Mouse (Mus musculus) heart, embryonic 12.5 days (tissue): ENCODE data around the gene Nipbl. TPM values are rescaled to one million over a fixed set of nuclear protein-coding genes. Genes with fewer than 3 reads are reported as not detected.

ENCODE experiments used
- ATAC-seq: fragments of 200-750 bp; cut with Nextera tagmentation; 2 replicates; pipeline ENCODE4 v1.8.0; 2017; ENCODE audit warnings: moderate TSS enrichment, moderate library complexity; ENCODE audit not compliant: insufficient number of reproducible peaks, low FRiP score
- H3K27ac ChIP-seq: fragments of 300-500 bp; sonication (generic); 2 replicates; pipeline ENCODE4 v1.5.1; 2016; ENCODE audit warnings: mild to moderate bottlenecking, moderate library complexity; ENCODE audit not compliant: poor library complexity, severe bottlenecking
- H3K27me3 ChIP-seq: fragments of 300-500 bp; sonication (generic); replicated peaks from 2 replicates; pipeline ENCODE4 v1.6.1; 2016; ENCODE audit warnings: mild to moderate bottlenecking, moderate library complexity
- H3K36me3 ChIP-seq: fragments of 300-500 bp; sonication (generic); 2 replicates; pipeline ENCODE4 v1.6.1; 2016; ENCODE audit warnings: mild to moderate bottlenecking, moderate library complexity
- H3K4me1 ChIP-seq: fragments of 300-500 bp; sonication (generic); replicated peaks from 2 replicates; pipeline ENCODE4 v1.6.1; 2016; ENCODE audit warnings: mild to moderate bottlenecking
- H3K4me2 ChIP-seq: fragments of 300-500 bp; sonication (generic); 2 replicates; pipeline ENCODE4 v1.6.1; 2016; ENCODE audit warnings: mild to moderate bottlenecking, moderate library complexity
- H3K4me3 ChIP-seq: fragments of 300-500 bp; sonication (generic); 2 replicates; pipeline ENCODE4 v1.5.1; 2016; ENCODE audit warnings: mild to moderate bottlenecking
- H3K9ac ChIP-seq: fragments of 300-500 bp; sonication (generic); 2 replicates; pipeline ENCODE4 v1.6.1; 2016; ENCODE audit warnings: mild to moderate bottlenecking, moderate library complexity
- H3K9me3 ChIP-seq: fragments of 300-500 bp; sonication (generic); replicated peaks from 2 replicates; pipeline ENCODE4 v1.6.1; 2016; ENCODE audit warnings: mild to moderate bottlenecking, moderate library complexity
- WGBS: fragments of 180-500 bp; shearing (Covaris S2); methylation state at CpG from one replicate; pipeline ENCODE4 v1.1.7; 2016; 5-methylcytosine and 5-hydroxymethylcytosine counted together
- polyA plus RNA-seq: library from polyadenylated mRNA; unstranded; fragments of >200 nt; fragmentation: Nextera tagmentation; extraction: Ambion mirVana; gene quantifications from 2 replicates; pipeline ENCODE4 v1.2.1, GENCODE M21; 2016

The Nipbl gene
- polyA plus RNA-seq, 1 experiment from 2014 or later, result 13.6 TPM

GRCm38 (mm10) chr15:8416500-8417138, 27.6 kb downstream of the Nipbl start:
- no peak overlapping the region for H3K27ac ChIP-seq
- H3K36me3 ChIP-seq, result no peaks in the 10 kb centered on the region
- H3K9ac ChIP-seq, result no peak overlapping the region
- H3K27me3 ChIP-seq, result no peaks in the 10 kb centered on the region
- ATAC-seq, result no peak
- peaks cover 18% of the 10 kb centered on the region for H3K4me1 ChIP-seq
- no peak overlapping the region for H3K4me2 ChIP-seq
- H3K4me3 ChIP-seq, result no peak overlapping the region
- no peaks in the 10 kb centered on the region for H3K9me3 ChIP-seq
- WGBS, result 66% methylated on average over 4 of the region's 4 CpGs

DNA sequence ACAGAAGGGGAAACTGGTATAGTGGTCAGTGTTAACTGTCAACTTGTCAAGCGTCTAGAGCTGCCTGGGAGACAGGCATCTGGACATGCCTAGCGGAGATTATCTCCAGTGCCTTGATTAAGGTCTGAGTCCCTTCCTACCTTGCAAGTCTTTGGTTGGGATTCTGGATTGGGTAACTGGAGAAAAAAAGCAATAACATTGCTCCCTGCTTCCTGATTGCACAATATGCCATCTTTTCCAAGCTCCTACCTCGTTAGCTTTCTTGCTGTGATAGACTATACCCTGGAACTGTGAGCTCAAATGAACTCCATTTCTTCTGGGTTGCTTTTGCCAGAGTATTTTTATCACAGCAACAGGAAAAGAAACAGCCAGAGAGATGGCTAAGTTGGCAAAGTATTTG, 30.9 kb downstream of the Nipbl start:
- Histone ChIP-seq H3K4me1 (peaks cover 15% of the 10 kb centered on the region), H3K36me3 (no peaks in the 10 kb centered on the region), H3K27ac (no peak overlapping the region), H3K27me3 (no peaks in the 10 kb centered on the region), H3K9ac (no peak overlapping the region), H3K4me3 (no peak overlapping the region), H3K4me2 (no peak overlapping the region), H3K9me3 (no peaks in the 10 kb centered on the region)
- ATAC-seq, result no peak
- WGBS, result 37% methylated on average over 3 of the region's 3 CpGs

GRCm38 (mm10) chr15:8411873-8412272, 32.4 kb downstream of the Nipbl start:
- Histone ChIP-seq H3K36me3 (no peaks in the 10 kb centered on the region), H3K4me2 (no peak overlapping the region), H3K4me1 (peaks cover 13% of the 10 kb centered on the region), H3K27me3 (no peaks in the 10 kb centered on the region), H3K27ac (no peak overlapping the region), H3K9me3 (no peaks in the 10 kb centered on the region), H3K9ac (no peak overlapping the region), H3K4me3 (no peak overlapping the region)
- 51% methylated on average over 1 of the region's 1 CpGs for WGBS
- ATAC-seq, result no peak

- 7% methylated on average over 1 of the region's 1 CpGs for WGBS
These were observed 33.0 kb downstream of the Nipbl start for GRCm38 (mm10) chr15:8411168-8411837.

DNA sequence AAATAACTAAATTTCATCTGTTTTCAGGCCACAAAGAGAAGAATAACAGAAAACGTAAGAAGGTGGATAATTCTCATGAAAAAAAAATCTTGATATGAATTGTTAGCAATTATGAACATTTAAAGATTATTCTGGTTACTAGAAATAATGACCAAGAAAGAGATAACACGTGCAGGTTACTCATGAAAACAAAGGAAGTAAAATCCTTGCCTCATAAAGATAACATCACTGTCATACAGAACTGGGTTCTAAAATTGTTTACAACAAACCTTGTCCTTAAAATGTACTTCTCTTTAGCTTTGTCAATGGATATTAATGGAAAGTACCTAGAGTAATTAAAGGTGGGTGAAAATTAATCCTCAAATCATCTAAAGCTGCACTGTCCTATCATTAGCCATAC, 37.2 kb downstream of the Nipbl start:
- no peak overlapping the region for H3K27ac ChIP-seq
- H3K4me3 ChIP-seq, result no peak overlapping the region
- H3K4me2 ChIP-seq, result no peak overlapping the region
- H3K9me3 ChIP-seq, result no peaks in the 10 kb centered on the region
- no peaks in the 10 kb centered on the region for H3K36me3 ChIP-seq
- ATAC-seq, result no peak
- no peaks in the 10 kb centered on the region for H3K27me3 ChIP-seq
- H3K9ac ChIP-seq, result no peak overlapping the region
- WGBS, result 75% methylated on average over 2 of the region's 2 CpGs
- H3K4me1 ChIP-seq, result peaks cover 8% of the 10 kb centered on the region

More at GRCm38 (mm10) chr15:8411168-8411837, 33.0 kb downstream of the Nipbl start:
- H3K4me3 ChIP-seq, result no peak overlapping the region
- H3K9ac ChIP-seq, result no peak overlapping the region
- no peak overlapping the region for H3K27ac ChIP-seq
- no peaks in the 10 kb centered on the region for H3K9me3 ChIP-seq
- no peak for ATAC-seq
- no peak overlapping the region for H3K4me2 ChIP-seq
- peaks cover 12% of the 10 kb centered on the region for H3K4me1 ChIP-seq
- no peaks in the 10 kb centered on the region for H3K36me3 ChIP-seq
- no peaks in the 10 kb centered on the region for H3K27me3 ChIP-seq

GRCm38 (mm10) chr15:8406219-8406618, 38.0 kb downstream of the Nipbl start:
- H3K27me3 ChIP-seq, result no peaks in the 10 kb centered on the region
- H3K9me3 ChIP-seq, result no peaks in the 10 kb centered on the region
- no peaks in the 10 kb centered on the region for H3K36me3 ChIP-seq
- WGBS, result 92% methylated on average over 2 of the region's 2 CpGs
- ATAC-seq, result no peak
- H3K4me2 ChIP-seq, result no peak overlapping the region
- no peak overlapping the region for H3K4me3 ChIP-seq
- H3K4me1 ChIP-seq, result peaks cover 11% of the 10 kb centered on the region
- no peak overlapping the region for H3K27ac ChIP-seq
- H3K9ac ChIP-seq, result no peak overlapping the region

- H3K36me3 ChIP-seq, result no peaks in the 10 kb centered on the region
- H3K27me3 ChIP-seq, result no peaks in the 10 kb centered on the region
- peaks cover 9% of the 10 kb centered on the region for H3K4me1 ChIP-seq
- H3K9ac ChIP-seq, result no peak overlapping the region
- H3K4me3 ChIP-seq, result no peak overlapping the region
- no peak overlapping the region for H3K4me2 ChIP-seq
- no peaks in the 10 kb centered on the region for H3K9me3 ChIP-seq
- no peak overlapping the region for H3K27ac ChIP-seq
- WGBS, result 82% methylated on average over 2 of the region's 2 CpGs
- ATAC-seq, result no peak
These were observed 41.7 kb downstream of the Nipbl start for GRCm38 (mm10) chr15:8402591-8402990.

DNA sequence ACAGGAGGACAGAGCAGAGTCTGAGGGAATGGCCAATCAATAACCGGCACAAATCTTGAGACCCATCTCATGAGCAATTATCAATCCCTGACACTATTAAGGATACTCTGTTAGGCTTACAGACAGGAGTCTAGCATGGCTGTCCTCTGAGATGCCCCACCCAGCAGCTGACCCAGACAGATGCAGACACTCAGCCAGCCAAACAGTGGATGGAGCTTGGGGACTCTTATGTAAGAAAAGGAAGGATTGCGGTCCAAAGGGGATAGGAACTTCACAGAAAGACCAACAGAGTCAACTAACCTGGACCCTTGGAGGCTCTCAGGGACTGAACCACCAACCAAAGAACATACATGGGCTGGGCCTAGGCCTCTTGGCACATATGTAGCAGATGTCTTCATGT, 42.7 kb downstream of the Nipbl start:
- Histone ChIP-seq H3K4me1 (peaks cover 9% of the 10 kb centered on the region), H3K9me3 (no peaks in the 10 kb centered on the region), H3K27ac (no peak overlapping the region), H3K9ac (no peak overlapping the region), H3K36me3 (no peaks in the 10 kb centered on the region), H3K27me3 (no peaks in the 10 kb centered on the region), H3K4me3 (no peak overlapping the region), H3K4me2 (no peak overlapping the region)
- WGBS, result 99% methylated on average over 2 of the region's 2 CpGs
- no peak for ATAC-seq

GRCm38 (mm10) chr15:8391764-8392163, 52.5 kb downstream of the Nipbl start:
- WGBS, result 73% methylated on average over 3 of the region's 3 CpGs
- ATAC-seq, result no peak
- no peaks in the 10 kb centered on the region for H3K9me3 ChIP-seq

DNA sequence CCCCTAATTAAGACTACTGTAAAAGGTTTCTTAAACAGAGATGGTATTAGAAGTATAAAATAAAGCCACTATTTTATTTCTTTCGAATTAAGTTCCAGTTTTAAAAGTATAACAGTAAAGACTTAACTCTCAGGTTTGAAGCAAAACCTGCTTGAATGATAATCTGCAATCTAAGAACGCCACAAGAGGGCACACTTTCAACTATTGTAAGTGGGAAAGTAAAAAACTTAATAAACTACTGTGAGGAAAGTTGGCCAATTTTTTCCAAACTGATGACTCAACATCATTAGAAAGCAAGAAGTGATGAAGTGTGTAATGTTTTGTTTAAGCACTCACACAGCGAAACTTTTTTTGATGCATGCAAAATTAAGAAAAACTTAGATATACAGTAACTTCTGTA, 62.0 kb downstream of the Nipbl start:
- Histone ChIP-seq H3K27ac (no peak overlapping the region), H3K27me3 (no peaks in the 10 kb centered on the region), H3K4me2 (no peak overlapping the region), H3K36me3 (no peaks in the 10 kb centered on the region), H3K9me3 (no peaks in the 10 kb centered on the region), H3K9ac (no peak overlapping the region), H3K4me3 (no peak overlapping the region), H3K4me1 (no peaks in the 10 kb centered on the region)
- no peak for ATAC-seq
- 52% methylated on average over 3 of the region's 3 CpGs for WGBS

More at GRCm38 (mm10) chr15:8391764-8392163, 52.5 kb downstream of the Nipbl start:
- no peaks in the 10 kb centered on the region for H3K27me3 ChIP-seq
- no peak overlapping the region for H3K4me2 ChIP-seq
- no peaks in the 10 kb centered on the region for H3K36me3 ChIP-seq
- no peak overlapping the region for H3K4me3 ChIP-seq
- peaks cover 4% of the 10 kb centered on the region; the same call in 1 of the 2 replicates for H3K4me1 ChIP-seq
- no peak overlapping the region for H3K9ac ChIP-seq
- H3K27ac ChIP-seq, result no peak overlapping the region

GRCm38 (mm10) chr15:8375657-8376056, 68.6 kb downstream of the Nipbl start:
- Histone ChIP-seq H3K36me3 (peaks cover 11% of the 10 kb centered on the region), H3K4me3 (no peak overlapping the region), H3K4me1 (no peaks in the 10 kb centered on the region), H3K27me3 (no peaks in the 10 kb centered on the region), H3K4me2 (no peak overlapping the region), H3K27ac (no peak overlapping the region), H3K9me3 (no peaks in the 10 kb centered on the region), H3K9ac (no peak overlapping the region)
- ATAC-seq, result no peak
- WGBS, result 96% methylated on average over 1 of the region's 1 CpGs

GRCm38 (mm10) chr15:8374724-8375123, 69.5 kb downstream of the Nipbl start:
- Histone ChIP-seq H3K4me1 (no peaks in the 10 kb centered on the region), H3K36me3 (peaks cover 13% of the 10 kb centered on the region), H3K27me3 (no peaks in the 10 kb centered on the region), H3K4me3 (no peak overlapping the region), H3K4me2 (no peak overlapping the region), H3K27ac (no peak overlapping the region), H3K9ac (no peak overlapping the region), H3K9me3 (no peaks in the 10 kb centered on the region)
- no peak for ATAC-seq
- WGBS, result 82% methylated on average over 3 of the region's 3 CpGs
